Mouse (Mus musculus): ENCODE data around the gene Gprin2.

The Gprin2 gene

GRCm38 (mm10) chr14:34201231-34202035 is at the start of gene Gprin2:
TSS of gene Gprin2 (minus strand) at chr14:34201653.
- DNase-seq (ENCODE audit: low spot score in 2 of 2) = no peak

GRCm38 (mm10) chr14:34240676-34241075 is 39.2 kb upstream of the Gprin2 start:
- DNase-seq (ENCODE audit: low spot score in 2 of 2) = no peak

- no peak for DNase-seq (ENCODE audit: low spot score in 2 of 2)
Measured at GRCm38 (mm10) chr14:34240263-34240662, 38.8 kb upstream of the Gprin2 start.

- DNase-seq (ENCODE audit: low spot score in 2 of 2) = no peak
Measured at GRCm38 (mm10) chr14:34234630-34235380, 33.4 kb upstream of the Gprin2 start.

- no peak for DNase-seq (ENCODE audit: low spot score in 2 of 2)
Measured at GRCm38 (mm10) chr14:34233846-34234245, 32.4 kb upstream of the Gprin2 start.

GRCm38 (mm10) chr14:34232866-34233680 is 31.6 kb upstream of the Gprin2 start:
- no peak for DNase-seq (ENCODE audit: low spot score in 2 of 2)

GRCm38 (mm10) chr14:34232340-34232739 is 30.9 kb upstream of the Gprin2 start:
- no peak for DNase-seq (ENCODE audit: low spot score in 2 of 2)

GRCm38 (mm10) chr14:34228830-34229506 is 27.5 kb upstream of the Gprin2 start:
- no peak for DNase-seq (ENCODE audit: low spot score in 2 of 2)

GRCm38 (mm10) chr14:34227981-34228380 is 26.5 kb upstream of the Gprin2 start:
- DNase-seq (ENCODE audit: low spot score in 2 of 2) = no peak

- DNase-seq (ENCODE audit: low spot score in 2 of 2) = no peak
Measured at GRCm38 (mm10) chr14:34226566-34226965, 25.1 kb upstream of the Gprin2 start.

- DNase-seq (ENCODE audit: low spot score in 2 of 2) = no peak
Measured at GRCm38 (mm10) chr14:34225986-34226385, 24.5 kb upstream of the Gprin2 start.

GRCm38 (mm10) chr14:34223362-34223898 is 22.0 kb upstream of the Gprin2 start:
- no peak for DNase-seq (ENCODE audit: low spot score in 2 of 2)

GRCm38 (mm10) chr14:34221416-34222077 is 20.1 kb upstream of the Gprin2 start:
- no peak for DNase-seq (ENCODE audit: low spot score in 2 of 2)

- DNase-seq (ENCODE audit: low spot score in 2 of 2) = no peak
Measured at GRCm38 (mm10) chr14:34220426-34220825, 19.0 kb upstream of the Gprin2 start.

- no peak for DNase-seq (ENCODE audit: low spot score in 2 of 2)
Measured at GRCm38 (mm10) chr14:34219786-34220198, 18.3 kb upstream of the Gprin2 start.

GRCm38 (mm10) chr14:34219295-34219694 is 17.8 kb upstream of the Gprin2 start, which contains the start of gene Syt15:
TSS of gene Syt15 (plus strand) at chr14:34219595.
- DNase-seq (ENCODE audit: low spot score in 2 of 2) = no peak

- no peak for DNase-seq (ENCODE audit: low spot score in 2 of 2)
Measured at GRCm38 (mm10) chr14:34215451-34216127, 14.1 kb upstream of the Gprin2 start.

GRCm38 (mm10) chr14:34209942-34210341 is 8.5 kb upstream of the Gprin2 start:
- no peak for DNase-seq (ENCODE audit: low spot score in 2 of 2)

- DNase-seq (ENCODE audit: low spot score in 2 of 2) = no peak
Measured at GRCm38 (mm10) chr14:34209080-34209479, 7.6 kb upstream of the Gprin2 start.

GRCm38 (mm10) chr14:34208651-34209050 is 7.2 kb upstream of the Gprin2 start:
- no peak for DNase-seq (ENCODE audit: low spot score in 2 of 2)

Measured in frontal cortex, postnatal 25 days (tissue).